Mouse (Mus musculus): Measurements from ENCODE around the gene Scrn1.

GRCm38 (mm10) chr6:54557671-54558070 is 8.6 kb downstream of the Scrn1 start:
- TF ChIP-seq CTCF (IDR thresholded peaks at IDR 0.05; ENCODE audit: low read depth) (no peak), EP300 (optimal IDR thresholded peaks at IDR 0.05) (no peak)

Data from stomach, postnatal 0 days (tissue).